Mouse (Mus musculus): ENCODE measurements around the gene Acbd5. TPM values are rescaled to one million over a fixed set of nuclear protein-coding genes. Genes with fewer than 3 reads are reported as not detected.
"Not testable (repeated sequence)": the region's sequence is repeated elsewhere in the genome, so short reads cannot be mapped to it uniquely, and the experiment has no call there.

Acbd5 gene
- polyA plus RNA-seq, 1 experiment from 2014 or later, result 75.1 TPM

GRCm38 (mm10) chr2:23039082-23040000, 28.6 kb upstream of the Acbd5 start:
- peaks cover 23% of the 10 kb centered on the region for H3K4me1 ChIP-seq
- peak; percentile 89 for ATAC-seq (replicated peaks)
- WGBS, result under 1% methylated on average over 52 of the region's 59 CpGs
- H3K4me3 ChIP-seq, result peak overlapping the region; percentile 94
- no peaks in the 10 kb centered on the region for H3K36me3 ChIP-seq
- no peaks in the 10 kb centered on the region for H3K27me3 ChIP-seq
- H3K27ac ChIP-seq (replicated peaks), result peak overlapping the region; percentile 98
- H3K4me2 ChIP-seq (replicated peaks), result peak overlapping the region; percentile 84
- H3K9me3 ChIP-seq, result no peaks in the 10 kb centered on the region
- H3K9ac ChIP-seq (replicated peaks), result peak overlapping the region; percentile 98

GRCm38 (mm10) chr2:23040001-23040646, 27.8 kb upstream of the Acbd5 start, which contains the start of gene Abi1:
Abi1 (minus strand) TSS chr2:23040241.
- peak within 1 kb of the TSS; percentile 98 for H3K9ac ChIP-seq (replicated peaks)
- peak within 1 kb of the TSS; percentile 84 for H3K4me2 ChIP-seq (replicated peaks)
- H3K36me3 ChIP-seq, result no peaks in the 10 kb centered on the region
- no peaks in the 10 kb centered on the region for H3K9me3 ChIP-seq
- H3K4me3 ChIP-seq, result peak within 1 kb of the TSS; percentile 94
- peak; percentile 97 for ATAC-seq (replicated peaks)
- WGBS, result 3% methylated on average over 24 of the region's 24 CpGs
- H3K4me1 ChIP-seq, result peaks cover 23% of the 10 kb centered on the region
- H3K27ac ChIP-seq (replicated peaks), result peak within 1 kb of the TSS; percentile 98
- no peaks in the 10 kb centered on the region for H3K27me3 ChIP-seq

GRCm38 (mm10) chr2:23040690-23041089, 27.3 kb upstream of the Acbd5 start:
- not testable (repeated sequence) for H3K9me3 ChIP-seq; H3K4me3 ChIP-seq; H3K4me2 ChIP-seq (replicated peaks); H3K36me3 ChIP-seq; H3K9ac ChIP-seq (replicated peaks); H3K27me3 ChIP-seq; H3K27ac ChIP-seq (replicated peaks); ATAC-seq (replicated peaks)
- 92% methylated on average over 7 of the region's 7 CpGs for WGBS
- peaks cover 23% of the 10 kb centered on the region for H3K4me1 ChIP-seq

GRCm38 (mm10) chr2:23041457-23041856, 26.5 kb upstream of the Acbd5 start:
- Histone ChIP-seq H3K4me2 (replicated peaks) (no peak overlapping the region), H3K9ac (replicated peaks) (no peak overlapping the region), H3K36me3 (no peaks in the 10 kb centered on the region), H3K27ac (replicated peaks) (no peak overlapping the region), H3K27me3 (no peaks in the 10 kb centered on the region), H3K4me3 (no peak overlapping the region), H3K4me1 (peaks cover 23% of the 10 kb centered on the region), H3K9me3 (no peaks in the 10 kb centered on the region)
- WGBS, result 81% methylated on average over 4 of the region's 4 CpGs
- no peak for ATAC-seq (replicated peaks)

GRCm38 (mm10) chr2:23042189-23042588, 25.8 kb upstream of the Acbd5 start:
- H3K4me3 ChIP-seq, result no peak overlapping the region
- no peaks in the 10 kb centered on the region for H3K36me3 ChIP-seq
- H3K27me3 ChIP-seq, result no peaks in the 10 kb centered on the region
- H3K4me2 ChIP-seq (replicated peaks), result no peak overlapping the region
- no peak overlapping the region for H3K27ac ChIP-seq (replicated peaks)
- ATAC-seq (replicated peaks), result no peak
- no peaks in the 10 kb centered on the region for H3K9me3 ChIP-seq
- H3K9ac ChIP-seq (replicated peaks), result no peak overlapping the region
- 94% methylated on average over 3 of the region's 3 CpGs for WGBS
- H3K4me1 ChIP-seq, result peaks cover 20% of the 10 kb centered on the region

- 37% methylated on average over 1 of the region's 1 CpGs for WGBS
- no peaks in the 10 kb centered on the region for H3K27me3 ChIP-seq
- H3K9me3 ChIP-seq, result no peaks in the 10 kb centered on the region
- H3K4me1 ChIP-seq, result no peaks in the 10 kb centered on the region
- no peak overlapping the region for H3K27ac ChIP-seq (replicated peaks)
- no peak overlapping the region for H3K4me2 ChIP-seq (replicated peaks)
- H3K36me3 ChIP-seq, result no peaks in the 10 kb centered on the region
- no peak for ATAC-seq (replicated peaks)
- no peak overlapping the region for H3K4me3 ChIP-seq
- H3K9ac ChIP-seq (replicated peaks), result no peak overlapping the region
Measured at GRCm38 (mm10) chr2:23045703-23046102, 22.3 kb upstream of the Acbd5 start.

- no peak overlapping the region for H3K9ac ChIP-seq (replicated peaks)
- ATAC-seq (replicated peaks), result no peak
- no peaks in the 10 kb centered on the region for H3K4me1 ChIP-seq
- H3K27me3 ChIP-seq, result no peaks in the 10 kb centered on the region
- H3K4me2 ChIP-seq (replicated peaks), result no peak overlapping the region
- no peaks in the 10 kb centered on the region for H3K36me3 ChIP-seq
- no peak overlapping the region for H3K27ac ChIP-seq (replicated peaks)
- no peak overlapping the region for H3K4me3 ChIP-seq
- H3K9me3 ChIP-seq, result no peaks in the 10 kb centered on the region
Measured at GRCm38 (mm10) chr2:23048006-23048405, 20.0 kb upstream of the Acbd5 start.

GRCm38 (mm10) chr2:23051890-23052289, 16.1 kb upstream of the Acbd5 start:
- Histone ChIP-seq H3K9ac (replicated peaks) (no peak overlapping the region), H3K27me3 (no peaks in the 10 kb centered on the region), H3K36me3 (no peaks in the 10 kb centered on the region), H3K4me2 (replicated peaks) (no peak overlapping the region), H3K9me3 (no peaks in the 10 kb centered on the region), H3K27ac (replicated peaks) (no peak overlapping the region), H3K4me3 (no peak overlapping the region), H3K4me1 (no peaks in the 10 kb centered on the region)
- WGBS, result 80% methylated on average over 2 of the region's 2 CpGs
- no peak for ATAC-seq (replicated peaks)

GRCm38 (mm10) chr2:23052523-23052922, 15.4 kb upstream of the Acbd5 start:
- Histone ChIP-seq H3K27me3 (no peaks in the 10 kb centered on the region), H3K4me2 (replicated peaks) (no peak overlapping the region), H3K9me3 (no peaks in the 10 kb centered on the region), H3K27ac (replicated peaks) (no peak overlapping the region), H3K9ac (replicated peaks) (no peak overlapping the region), H3K4me3 (no peak overlapping the region), H3K4me1 (no peaks in the 10 kb centered on the region), H3K36me3 (no peaks in the 10 kb centered on the region)
- no peak for ATAC-seq (replicated peaks)
- 81% methylated on average over 6 of the region's 6 CpGs for WGBS

- peak overlapping the region; percentile 98 for H3K27ac ChIP-seq (replicated peaks)
- H3K9me3 ChIP-seq, result no peaks in the 10 kb centered on the region
- peak overlapping the region; percentile 99 for H3K4me2 ChIP-seq (replicated peaks)
- H3K4me3 ChIP-seq, result peak overlapping the region; percentile 91
- ATAC-seq (replicated peaks), result peak; percentile 77
- H3K9ac ChIP-seq (replicated peaks), result peak overlapping the region; percentile 85
- under 1% methylated on average over 21 of the region's 21 CpGs for WGBS
- peaks cover 3% of the 10 kb centered on the region for H3K36me3 ChIP-seq
- H3K27me3 ChIP-seq, result no peaks in the 10 kb centered on the region
- peaks cover 16% of the 10 kb centered on the region; the same call in 1 of the 2 replicates for H3K4me1 ChIP-seq
Measured at GRCm38 (mm10) chr2:23068370-23068737, 387 bp downstream of the Acbd5 start.

GRCm38 (mm10) chr2:23068894-23069744, 1.2 kb downstream of the Acbd5 start:
- H3K9me3 ChIP-seq, result no peaks in the 10 kb centered on the region
- H3K4me1 ChIP-seq, result peaks cover 16% of the 10 kb centered on the region; the same call in 1 of the 2 replicates
- peak overlapping the region; percentile 85 for H3K9ac ChIP-seq (replicated peaks)
- no peaks in the 10 kb centered on the region for H3K27me3 ChIP-seq
- WGBS, result under 1% methylated on average over 50 of the region's 50 CpGs
- H3K36me3 ChIP-seq, result peaks cover 10% of the 10 kb centered on the region
- H3K4me2 ChIP-seq (replicated peaks), result peak overlapping the region; percentile 99
- H3K4me3 ChIP-seq, result peak overlapping the region; percentile 91
- peak overlapping the region; percentile 98 for H3K27ac ChIP-seq (replicated peaks)
- ATAC-seq (replicated peaks), result peak; percentile 91

Measured in forebrain, embryonic 15.5 days (tissue).